Mouse (Mus musculus) CH12.LX (cell line): ENCODE measurements around the gene Depdc1b.

Experiments
- CHD1 ChIP-seq: IDR thresholded peaks from 2 replicates; pipeline ENCODE4 v1.6.1; 2012; ENCODE audit warnings: low read depth, low read length, improper control_type of control experiment, inconsistent platforms
- MAFK ChIP-seq: IDR thresholded peaks from 2 replicates; pipeline ENCODE4 v1.6.1; 2011; ENCODE audit warnings: low read length, improper control_type of control experiment; ENCODE audit not compliant: insufficient replicate concordance

DNA sequence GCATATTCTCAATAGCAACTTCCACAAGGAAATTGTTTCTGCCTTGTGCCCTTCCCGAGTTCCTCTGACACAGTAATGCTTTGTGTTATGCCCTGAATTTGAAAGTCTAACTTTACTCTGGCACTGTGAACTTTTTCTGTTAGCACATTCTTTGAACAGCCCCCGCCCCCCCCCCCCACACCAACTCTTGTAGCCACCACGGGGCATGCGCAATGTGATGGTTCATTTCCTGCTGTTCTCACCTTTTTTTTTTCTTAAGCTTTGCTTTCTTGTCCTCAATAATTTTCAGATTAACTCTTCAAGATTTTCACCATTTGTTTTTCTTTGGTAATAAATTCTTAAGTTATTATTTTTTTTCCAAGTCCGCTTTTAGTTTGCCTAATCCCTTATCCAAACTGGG is 42.7 kb upstream of the Depdc1b start:
- TF ChIP-seq MAFK: no peak
- TF ChIP-seq CHD1: no peak
